Mouse (Mus musculus) MEL (cell line): ENCODE results near the gene Nol6. TPM values are rescaled to one million over a fixed set of nuclear protein-coding genes. Genes with fewer than 3 reads are reported as not detected.

Experiments used
- DNase-seq: peaks from one replicate; pipeline ENCODE4 v3.0.0; 2011; ENCODE audit warnings: low read depth, low spot score
- H3K27ac ChIP-seq: 2 replicates; pipeline ENCODE4 v1.5.1; 2012; ENCODE audit warnings: low read depth, mild to moderate bottlenecking, control low read depth, low read length, moderate library complexity; ENCODE audit not compliant: control insufficient read depth
- H3K27me3 ChIP-seq, 2 experiments: fragments of 150-350 bp in 1 of 2; sonication (generic) in 1 of 2; 2 replicates each; pipeline ENCODE4 v1.6.1; 2012; ENCODE audit warnings: low read length in 2 of 2, mild to moderate bottlenecking in 2 of 2, improper control_type of control experiment in 1 of 2, moderate library complexity in 1 of 2; ENCODE audit not compliant: insufficient read depth in 2 of 2, control insufficient read depth in 1 of 2
- H3K36me3 ChIP-seq, 2 experiments: 2 replicates each; pipeline ENCODE4 v1.6.1; 2012 to 2014; ENCODE audit warnings: low read length in 2 of 2, improper control_type of control experiment in 1 of 2, inconsistent platforms in 1 of 2, mild to moderate bottlenecking in 1 of 2; ENCODE audit not compliant: insufficient read depth in 2 of 2, control insufficient read depth in 1 of 2
- H3K4me1 ChIP-seq, 2 experiments: fragments of 150-350 bp in 1 of 2; sonication (generic) in 1 of 2; 2 replicates each; pipeline ENCODE4 v1.6.1; 2012; ENCODE audit warnings: low read length in 2 of 2, improper control_type of control experiment in 1 of 2, mild to moderate bottlenecking in 1 of 2; ENCODE audit not compliant: insufficient read depth in 2 of 2, control insufficient read depth in 1 of 2
- H3K4me3 ChIP-seq, 2 experiments: fragments of 150-350 bp in 1 of 2; sonication (generic) in 1 of 2; 2 replicates each; pipeline ENCODE4 v1.5.1; 2012; ENCODE audit warnings: low read depth in 2 of 2, low read length in 2 of 2, mild to moderate bottlenecking in 2 of 2, moderate library complexity in 2 of 2, control low read depth in 1 of 2, improper control_type of control experiment in 1 of 2; ENCODE audit not compliant: control insufficient read depth in 1 of 2, insufficient read depth in 1 of 2
- H3K79me2 ChIP-seq: 2 replicates; pipeline ENCODE4 v1.6.1; 2012; ENCODE audit warnings: mild to moderate bottlenecking, low read length, moderate library complexity; ENCODE audit not compliant: control insufficient read depth, poor library complexity, insufficient read depth
- H3K9ac ChIP-seq: 2 replicates; pipeline ENCODE4 v1.6.1; 2012; ENCODE audit warnings: low read depth, mild to moderate bottlenecking, control low read depth, low read length, moderate library complexity; ENCODE audit not compliant: control insufficient read depth, poor library complexity, severe bottlenecking
- H3K9me3 ChIP-seq: fragments of 150-350 bp; sonication (generic); replicated peaks from 2 replicates; pipeline ENCODE4 v1.6.1; 2012; ENCODE audit warnings: mild to moderate bottlenecking, low read length, improper control_type of control experiment, moderate library complexity; ENCODE audit not compliant: insufficient read depth
- CHD1 ChIP-seq: IDR thresholded peaks from 2 replicates; pipeline ENCODE4 v1.6.1; 2012; ENCODE audit warnings: low read depth, mild to moderate bottlenecking, inconsistent platforms, low read length, improper control_type of control experiment
- CHD2 ChIP-seq: IDR thresholded peaks from 2 replicates; pipeline ENCODE4 v1.6.1; 2011; ENCODE audit warnings: low read length, improper control_type of control experiment
- CTCF ChIP-seq, 3 experiments: IDR thresholded peaks in 2 of 3; conservative IDR thresholded peaks in 1 of 3; 2 replicates each; pipeline ENCODE4 v1.5.1; 2011 to 2012; ENCODE audit warnings: low read length in 3 of 3, low read depth in 2 of 3, mild to moderate bottlenecking in 2 of 3, improper control_type of control experiment in 1 of 3, inconsistent platforms in 1 of 3, mixed read lengths in 1 of 3, moderate library complexity in 1 of 3; ENCODE audit not compliant: control insufficient read depth in 1 of 3, insufficient read depth in 1 of 3, poor library complexity in 1 of 3, severe bottlenecking in 1 of 3
- E2F4 ChIP-seq: IDR thresholded peaks from 2 replicates; pipeline ENCODE4 v1.6.1; 2011; ENCODE audit warnings: low read depth, low read length, improper control_type of control experiment, borderline replicate concordance
- EP300 ChIP-seq, 2 experiments: IDR thresholded peaks; 2 replicates each; pipeline ENCODE4 v1.6.1; 2011; ENCODE audit warnings: improper control_type of control experiment in 2 of 2, low read length in 2 of 2, low read depth in 1 of 2, mild to moderate bottlenecking in 1 of 2
- GABPA ChIP-seq: IDR thresholded peaks from 2 replicates; pipeline ENCODE4 v1.6.1; 2012; ENCODE audit warnings: low read depth, mild to moderate bottlenecking, inconsistent platforms, low read length, improper control_type of control experiment, moderate library complexity
- GATA1 ChIP-seq: IDR thresholded peaks from 2 replicates; pipeline ENCODE4 v1.6.1; 2011; ENCODE audit warnings: low read depth, low read length, improper control_type of control experiment
- HCFC1 ChIP-seq: IDR thresholded peaks from 2 replicates; pipeline ENCODE4 v1.6.1; 2012; ENCODE audit warnings: low read depth, mild to moderate bottlenecking, inconsistent platforms, low read length, improper control_type of control experiment, moderate library complexity
- KAT2A ChIP-seq: conservative IDR thresholded peaks from 2 replicates; pipeline ENCODE4 v1.6.1; 2012; ENCODE audit warnings: low read depth, low read length, improper control_type of control experiment, inconsistent platforms
- MAFK ChIP-seq: IDR thresholded peaks from 2 replicates; pipeline ENCODE4 v1.6.1; 2011; ENCODE audit warnings: low read depth, mild to moderate bottlenecking, low read length, improper control_type of control experiment, borderline replicate concordance
- MAZ ChIP-seq: IDR thresholded peaks from 2 replicates; pipeline ENCODE4 v1.6.1; 2012; ENCODE audit warnings: low read depth, mild to moderate bottlenecking, inconsistent platforms, low read length, improper control_type of control experiment
- MEF2A ChIP-seq: IDR thresholded peaks from 2 replicates; pipeline ENCODE4 v1.6.1; 2014; ENCODE audit warnings: low read depth, mild to moderate bottlenecking, inconsistent platforms, low read length, improper control_type of control experiment; ENCODE audit not compliant: poor library complexity, insufficient replicate concordance, severe bottlenecking; ENCODE audit errors: extremely low read depth
- NELFE ChIP-seq: IDR thresholded peaks from 2 replicates; pipeline ENCODE4 v1.6.1; 2011; ENCODE audit warnings: low read depth, low read length, improper control_type of control experiment
- POLR2AphosphoS2 ChIP-seq: IDR thresholded peaks from 2 replicates; pipeline ENCODE4 v1.6.1; 2011; ENCODE audit warnings: low read length, improper control_type of control experiment
- RAD21 ChIP-seq: IDR thresholded peaks from 2 replicates; pipeline ENCODE4 v1.6.1; 2011; ENCODE audit warnings: mild to moderate bottlenecking, low read depth, low read length, improper control_type of control experiment
- RCOR1 ChIP-seq: IDR thresholded peaks from 2 replicates; pipeline ENCODE4 v1.6.1; 2012; ENCODE audit warnings: low read depth, mild to moderate bottlenecking, inconsistent platforms, low read length, improper control_type of control experiment
- SMC3 ChIP-seq: IDR thresholded peaks from 2 replicates; pipeline ENCODE4 v1.6.1; 2011; ENCODE audit warnings: low read depth, low read length, improper control_type of control experiment
- TBP ChIP-seq: IDR thresholded peaks from 2 replicates; pipeline ENCODE4 v1.8.0; 2011; ENCODE audit warnings: low read depth, low read length, improper control_type of control experiment
- TCF12 ChIP-seq: IDR thresholded peaks from 2 replicates; pipeline ENCODE4 v1.6.1; 2014; ENCODE audit warnings: low read depth, mild to moderate bottlenecking, inconsistent platforms, low read length, improper control_type of control experiment, moderate library complexity
- UBTF ChIP-seq: IDR thresholded peaks from 2 replicates; pipeline ENCODE4 v1.6.1; 2012; ENCODE audit warnings: low read depth, mild to moderate bottlenecking, inconsistent platforms, low read length, improper control_type of control experiment, moderate library complexity, borderline replicate concordance; ENCODE audit not compliant: insufficient read depth
- USF2 ChIP-seq, 2 experiments: IDR thresholded peaks; 2 replicates each; pipeline ENCODE4 v1.6.1; 2011 to 2012; ENCODE audit warnings: improper control_type of control experiment in 2 of 2, low read length in 2 of 2, borderline replicate concordance in 1 of 2, inconsistent platforms in 1 of 2, low read depth in 1 of 2, mild to moderate bottlenecking in 1 of 2; ENCODE audit not compliant: insufficient read depth in 1 of 2
- ZC3H11A ChIP-seq: IDR thresholded peaks from 2 replicates; pipeline ENCODE4 v1.6.1; 2012; ENCODE audit warnings: low read depth, mild to moderate bottlenecking, inconsistent platforms, low read length, improper control_type of control experiment
- ZNF384 ChIP-seq: IDR thresholded peaks from 2 replicates; pipeline ENCODE4 v1.6.1; 2012; ENCODE audit warnings: low read depth, mild to moderate bottlenecking, inconsistent platforms, low read length, improper control_type of control experiment
- polyA plus RNA-seq, 2 experiments: library from polyadenylated mRNA; stranded (reverse) in 1 of 2; unstranded in 1 of 2; fragments of >175 nt in 1 of 2; fragments of >200 nt in 1 of 2; gene quantifications; 2 replicates each; pipeline versions ENCODE4 v1.2.1 to v1.2.4; 2012; ENCODE audit warnings: low replicate concordance in 2 of 2, low read depth in 1 of 2; ENCODE audit not compliant: insufficient read length in 2 of 2, insufficient read depth in 1 of 2, missing spikeins in 1 of 2
- total RNA-seq: library from RNA; depleted of rRNA; stranded (reverse); fragments of 300-350 nt; gene quantifications from 2 replicates; pipeline ENCODE4 v1.2.3, GENCODE M21; 2012

Gene Nol6
- total and polyA plus RNA-seq, 3 experiments = 36.6 to 71.2 TPM; not detected in 1

DNA sequence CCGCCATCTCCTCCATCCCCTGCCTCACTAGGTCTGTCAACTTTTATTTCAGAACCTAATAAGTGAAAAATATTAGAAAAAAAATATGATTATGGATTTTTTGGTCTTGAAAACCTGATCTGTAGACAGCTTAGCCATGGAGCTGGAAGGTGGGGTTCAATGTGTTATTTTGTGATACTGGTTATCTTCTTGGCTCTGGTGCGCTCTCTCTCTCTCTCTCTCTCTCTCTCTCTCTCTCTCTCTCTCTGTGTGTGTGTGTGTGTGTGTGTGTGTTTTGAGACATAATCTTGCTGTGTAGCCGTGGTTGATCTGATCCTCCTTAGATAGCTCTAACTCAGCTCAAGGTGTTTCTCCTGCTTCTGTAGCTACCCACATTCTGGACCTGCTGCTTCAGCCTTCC is 5.6 kb upstream of the Nol6 start (continued):
- no peak for TF ChIP-seq MAZ
- no peak; the same call in 1 of the 2 replicates for TF ChIP-seq MAFK
- TF ChIP-seq GABPA = no peak
- TF ChIP-seq NELFE = no peak
- peak; percentile 59; the same call in 1 of the 2 replicates for TF ChIP-seq HCFC1
- TF ChIP-seq RCOR1 = peak; percentile 82
- no peak for TF ChIP-seq KAT2A
- peak; percentile 47; the same call in 1 of the 2 replicates for TF ChIP-seq ZNF384
- no peak for TF ChIP-seq E2F4
- no peak for TF ChIP-seq CHD1
- peak; percentile 91 to 93 for TF ChIP-seq EP300 (IDR thresholded peaks at IDR 0.05; ENCODE audit: low read depth in 1 of 2, low read length in 2 of 2)
- TF ChIP-seq POLR2AphosphoS2 = no peak
- TF ChIP-seq CTCF (IDR thresholded peaks at IDR 0.05 in 2 of 3, conservative IDR thresholded peaks at IDR 0.05 in 1 of 3; ENCODE audit: control insufficient read depth in 1 of 3, insufficient read depth in 1 of 3, low read depth in 2 of 3, low read length in 3 of 3, poor library complexity in 1 of 3, severe bottlenecking in 1 of 3) = no peak
- TF ChIP-seq USF2 (IDR thresholded peaks at IDR 0.05; ENCODE audit: borderline replicate concordance in 1 of 2, insufficient read depth in 1 of 2, low read depth in 1 of 2, low read length in 2 of 2) = no peak
- no peak for TF ChIP-seq ZC3H11A
- peak; percentile 20; the same call in 1 of the 2 replicates for TF ChIP-seq SMC3
- TF ChIP-seq UBTF = no peak
- peak; percentile 97 for TF ChIP-seq TCF12
- TF ChIP-seq MEF2A = no peak
- TF ChIP-seq GATA1 = peak; percentile 94
- TF ChIP-seq, all 39 proteins: peak for 13

DNA sequence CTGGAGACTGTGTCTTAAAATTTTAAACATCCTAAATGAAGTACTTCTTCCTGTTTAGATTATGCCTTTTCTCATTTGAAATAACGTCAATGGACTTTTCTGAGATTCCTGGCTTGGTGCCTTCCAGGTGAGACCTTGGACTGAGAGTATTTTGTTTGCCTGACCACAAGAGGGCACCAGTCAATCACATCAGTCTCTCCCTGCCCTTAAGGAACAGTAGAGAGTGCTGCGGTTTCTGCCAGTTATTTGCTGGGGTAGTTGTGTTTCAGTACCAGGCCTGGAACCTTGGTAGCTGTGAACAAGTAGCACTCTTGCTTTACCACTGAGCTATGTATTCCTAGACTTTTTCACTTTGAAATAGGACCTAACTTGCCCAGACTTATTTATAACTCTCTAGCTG is 5.2 kb upstream of the Nol6 start:
- Histone ChIP-seq H3K36me3 (peaks cover 0 to 27% of the 10 kb centered on the region in 2 experiments; a peak in 2 of 4 replicates), H3K27me3 (no peaks in the 10 kb centered on the region), H3K9ac (peak overlapping the region; percentile 34; the same call in 1 of the 2 replicates), H3K4me3 (peak overlapping the region; percentile 19 to 26; a peak in 3 of 4 replicates), H3K27ac (peak overlapping the region; percentile 78), H3K79me2 (no peaks in the 10 kb centered on the region), H3K9me3 (no peaks in the 10 kb centered on the region), H3K4me1 (peaks cover 20 to 26% of the 10 kb centered on the region in 2 experiments)
- DNase-seq = peak; percentile 90
- TF ChIP-seq RCOR1 (no peak), RAD21 (peak; percentile 97), SMC3 (peak; percentile 89), TBP (0 out of 2 replicates have a peak, but pooled peaks have one; percentile 8), CTCF (IDR thresholded peaks at IDR 0.05 in 2 of 3, conservative IDR thresholded peaks at IDR 0.05 in 1 of 3; ENCODE audit: control insufficient read depth in 1 of 3, insufficient read depth in 1 of 3, low read depth in 2 of 3, low read length in 3 of 3, poor library complexity in 1 of 3, severe bottlenecking in 1 of 3) (peak; percentile 71 to 97 (median 79)), CHD2 (no peak), ZC3H11A (peak; percentile 90)
- TF ChIP-seq, all 39 proteins: peak for 5
